ENCODE assay signal across 10 mouse cellular contexts in the genomic region with DNA sequence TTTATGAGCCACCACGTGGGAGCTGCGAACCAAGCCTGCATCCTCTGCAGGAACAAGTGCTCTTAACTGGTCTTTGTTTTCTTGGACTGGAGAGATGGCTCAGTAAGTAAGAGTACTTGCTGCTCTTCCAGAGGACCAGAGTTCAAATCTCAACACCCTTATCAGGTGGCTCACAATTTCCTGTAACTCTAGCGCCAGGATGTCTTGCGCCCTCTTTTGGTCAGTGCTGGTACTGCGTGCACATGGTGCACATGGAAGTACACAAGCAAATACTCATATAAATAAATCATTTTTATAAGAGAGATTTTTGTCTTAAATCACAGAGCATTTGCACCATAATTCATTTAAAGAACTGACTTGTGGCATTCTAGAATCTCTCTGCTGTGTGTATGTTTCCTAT. TPM values are rescaled to one million over a fixed set of nuclear protein-coding genes. Genes with fewer than 3 reads are reported as not detected.
A peak's percentile ranks its signal among the peaks of the same experiment; 100 is the strongest.
DNase-seq lines count a peak whose midpoint lies in the region; ATAC-seq and TF ChIP-seq lines count a peak whose summit lies in the region.
"Had no signal": no experiment of that assay in that cellular context is flagged by ENCODE, and none has a peak within 500 bp of the region (broad histone marks: within the 10 kb centered on the region; RNA-seq: fewer than 3 reads in every experiment).

No protein-coding gene starts in this region.

- no peak overlapping the region for H3K27ac ChIP-seq in kidney, postnatal 0 days
- no peak overlapping the region for H3K27ac ChIP-seq in kidney, embryonic 16.5 days (ENCODE audit: low read length)
- H3K27ac ChIP-seq: limb, embryonic 13.5 days had no signal

- intact Hi-C loops in gastrocnemius, postnatal 14 days (cut with DNase I; ENCODE audit: low total_unique reads): no loop called here

- peak; percentile 57 for TF ChIP-seq CTCF in kidney, postnatal 0 days (IDR thresholded peaks at IDR 0.05; ENCODE audit: low read depth)

- H3K9me3 ChIP-seq in kidney, postnatal 0 days (replicated peaks; ENCODE audit: low read length): no peaks in the 10 kb centered on the region
- H3K9me3 ChIP-seq in kidney, embryonic 16.5 days (ENCODE audit: low read length): no peaks in the 10 kb centered on the region

- no peaks in the 10 kb centered on the region for H3K4me1 ChIP-seq in kidney, postnatal 0 days (replicated peaks; ENCODE audit: insufficient read depth, low read length)
- no peaks in the 10 kb centered on the region for H3K4me1 ChIP-seq in kidney, embryonic 16.5 days (ENCODE audit: insufficient read depth, low read length)
- H3K4me1 ChIP-seq: limb, embryonic 13.5 days had no signal

- ATAC-seq in kidney, postnatal 0 days (replicated peaks; ENCODE audit: low FRiP score, low read depth): no peak
- no peak for ATAC-seq in kidney, embryonic 16.5 days (ENCODE audit: low FRiP score, low TSS enrichment)
- ATAC-seq in neutrophil, adult 5-6 weeks (ENCODE audit: extremely low read depth, insufficient number of reproducible peaks, low FRiP score, poor library complexity, severe bottlenecking): 0 out of 2 replicates have a peak, but pooled peaks have one; percentile 46

- H3K27me3 ChIP-seq in kidney, postnatal 0 days (ENCODE audit: insufficient read depth, low read length): no peaks in the 10 kb centered on the region; the same call in 1 of the 2 replicates
- no peaks in the 10 kb centered on the region for H3K27me3 ChIP-seq in kidney, embryonic 16.5 days (ENCODE audit: insufficient read depth, low read length)
- H3K27me3 ChIP-seq: limb, embryonic 13.5 days had no signal

- H3K36me3 ChIP-seq in kidney, postnatal 0 days (ENCODE audit: insufficient read depth, low read length): no peaks in the 10 kb centered on the region
- H3K36me3 ChIP-seq in kidney, embryonic 16.5 days (ENCODE audit: insufficient read depth, low read length): no peaks in the 10 kb centered on the region
- H3K36me3 ChIP-seq: limb, embryonic 13.5 days had no signal

- H3K4me2 ChIP-seq in kidney, postnatal 0 days (ENCODE audit: low read length): no peak overlapping the region
- H3K4me2 ChIP-seq in kidney, embryonic 16.5 days (replicated peaks; ENCODE audit: low read depth, low read length): no peak overlapping the region
- H3K4me2 ChIP-seq: limb, embryonic 13.5 days had no signal

- 79% methylated on average over 5 of the region's 5 CpGs for WGBS in kidney, postnatal 0 days
- WGBS in kidney, embryonic 16.5 days: 82% methylated on average over 5 of the region's 5 CpGs

- DNase-seq in kidney, postnatal 0 days (ENCODE audit: low spot score): no peak
- peak; percentile 21 to 28 for DNase-seq in CD8-positive naive resting alpha-beta T cell, adult 2 months (ENCODE audit: low read depth in 2 of 2, low spot score in 2 of 2)
- peak; percentile 11 for DNase-seq in T-cell, adult 2 months (ENCODE audit: low spot score)
- no peak for DNase-seq in gastrocnemius, postnatal 14 days
- no peak for DNase-seq in left cerebral cortex, adult 9 months (ENCODE audit: low spot score in 2 of 2)
- no peak for DNase-seq in cerebellum, adult 18-20 months

- no peak overlapping the region for H3K9ac ChIP-seq in kidney, postnatal 0 days (ENCODE audit: low read depth, low read length)
- no peak overlapping the region for H3K9ac ChIP-seq in kidney, embryonic 16.5 days (replicated peaks; ENCODE audit: low read length)
- H3K9ac ChIP-seq: limb, embryonic 13.5 days had no signal

- no peak overlapping the region for H3K4me3 ChIP-seq in kidney, postnatal 0 days (replicated peaks; ENCODE audit: low read depth, low read length)
- no peak overlapping the region for H3K4me3 ChIP-seq in kidney, embryonic 16.5 days (ENCODE audit: low read length)
- H3K4me3 ChIP-seq: limb, embryonic 13.5 days had no signal

RNA-seq across cellular contexts. Expression of a gene that starts 35.3 kb away (rescaled TPM):
- polyA plus RNA-seq in kidney, postnatal 0 days (2015; fragmentation: Nextera tagmentation; extraction: Ambion mirVana): 8.0 and 8.6 TPM in 2 replicates
- polyA plus RNA-seq in kidney, embryonic 16.5 days (2015; fragmentation: Nextera tagmentation; extraction: Ambion mirVana): 9.7 and 11.6 TPM in 2 replicates
- total RNA-seq in neutrophil, adult 5-6 weeks (2017): 66.9 and 68.1 TPM in 2 replicates
- total RNA-seq in gastrocnemius, postnatal 14 days (2021): 10 to 100 TPM; 18.7 to 19.8 TPM

RNA-seq across cellular contexts. Expression of a gene that starts 51.3 kb away (rescaled TPM):
- polyA plus RNA-seq in kidney, postnatal 0 days (2015; fragmentation: Nextera tagmentation; extraction: Ambion mirVana): 49.4 and 49.9 TPM in 2 replicates
- polyA plus RNA-seq in kidney, embryonic 16.5 days (2015; fragmentation: Nextera tagmentation; extraction: Ambion mirVana): 47.5 and 48.2 TPM in 2 replicates
- total RNA-seq in neutrophil, adult 5-6 weeks (2017): not detected in 2 replicates
- total RNA-seq in gastrocnemius, postnatal 14 days (2021): 10 to 100 TPM; 12.5 to 16.1 TPM
- total RNA-seq: hematopoietic stem cell, adult 5-6 weeks had no signal

Comparison
In these comparisons a context has a peak if more than half of its experiments do, and no peak if none do; other contexts are left out.
1. DNase-seq: peak in CD8-positive naive resting alpha-beta T cell, adult 2 months (2 of 2) and T-cell, adult 2 months (single experiment); none in kidney, postnatal 0 days (single experiment), gastrocnemius, postnatal 14 days (single experiment), left cerebral cortex, adult 9 months (0 of 2) and cerebellum, adult 18-20 months (0 of 2).
2. RNA of a gene that starts 51.3 kb away (total RNA-seq): 12.5 to 16.1 TPM in gastrocnemius, postnatal 14 days; not detected in neutrophil, adult 5-6 weeks; every median in the first group is over 10 times any median in the second.